Mouse (Mus musculus) splenic B cell, adult 2 months (primary cell): ENCODE data around the gene Opcml.

Source experiments
- DNase-seq: peaks from one replicate; pipeline ENCODE4 v3.0.0-alpha.2; 2011; ENCODE audit warnings: low read depth, low spot score
- H3K27me3 ChIP-seq: 2 replicates; pipeline ENCODE4 v1.6.1; 2012; ENCODE audit warnings: mild to moderate bottlenecking, low read length, moderate library complexity, mixed read lengths; ENCODE audit not compliant: control insufficient read depth, poor library complexity, insufficient read depth, severe bottlenecking
- H3K36me3 ChIP-seq: 2 replicates; pipeline ENCODE4 v1.6.1; 2012; ENCODE audit warnings: mild to moderate bottlenecking, low read length, moderate library complexity, mixed read lengths; ENCODE audit not compliant: control insufficient read depth, poor library complexity, insufficient read depth, severe bottlenecking

The Opcml gene

GRCm38 (mm10) chr9:28744771-28745170 is 954.2 kb downstream of the Opcml start:
- Histone ChIP-seq H3K27me3 (no peaks in the 10 kb centered on the region), H3K36me3 (no peaks in the 10 kb centered on the region)
- DNase-seq = no peak

GRCm38 (mm10) chr9:28748902-28749301 is 958.3 kb downstream of the Opcml start:
- no peaks in the 10 kb centered on the region for H3K36me3 ChIP-seq

GRCm38 (mm10) chr9:28752908-28753307 is 962.3 kb downstream of the Opcml start:
- DNase-seq = no peak
- no peaks in the 10 kb centered on the region; the same call in 1 of the 2 replicates for H3K27me3 ChIP-seq

More at GRCm38 (mm10) chr9:28748902-28749301, 958.3 kb downstream of the Opcml start:
- no peaks in the 10 kb centered on the region; the same call in 1 of the 2 replicates for H3K27me3 ChIP-seq
- no peak for DNase-seq

GRCm38 (mm10) chr9:28756841-28757451 is 966.4 kb downstream of the Opcml start:
- Histone ChIP-seq H3K27me3 (no peaks in the 10 kb centered on the region; the same call in 1 of the 2 replicates), H3K36me3 (no peaks in the 10 kb centered on the region)

More at GRCm38 (mm10) chr9:28752908-28753307, 962.3 kb downstream of the Opcml start:
- H3K36me3 ChIP-seq = no peaks in the 10 kb centered on the region

GRCm38 (mm10) chr9:28761460-28761859 is 970.9 kb downstream of the Opcml start:
- H3K36me3 ChIP-seq = no peaks in the 10 kb centered on the region
- DNase-seq = no peak
- no peaks in the 10 kb centered on the region for H3K27me3 ChIP-seq

More at GRCm38 (mm10) chr9:28756841-28757451, 966.4 kb downstream of the Opcml start:
- DNase-seq = no peak

- Histone ChIP-seq H3K36me3 (no peaks in the 10 kb centered on the region), H3K27me3 (no peaks in the 10 kb centered on the region)
- no peak for DNase-seq
These were observed 973.6 kb downstream of the Opcml start for GRCm38 (mm10) chr9:28764149-28764548.

GRCm38 (mm10) chr9:28776517-28777503 is 986.2 kb downstream of the Opcml start:
- no peaks in the 10 kb centered on the region; the same call in 1 of the 2 replicates for H3K36me3 ChIP-seq
- no peaks in the 10 kb centered on the region for H3K27me3 ChIP-seq
- DNase-seq = no peak

- Histone ChIP-seq H3K27me3 (no peaks in the 10 kb centered on the region), H3K36me3 (no peaks in the 10 kb centered on the region)
- DNase-seq = no peak
These were observed 993.3 kb downstream of the Opcml start for GRCm38 (mm10) chr9:28783834-28784233.

- H3K27me3 ChIP-seq = no peaks in the 10 kb centered on the region
- no peaks in the 10 kb centered on the region for H3K36me3 ChIP-seq
- DNase-seq = no peak
These were observed 998.9 kb downstream of the Opcml start for GRCm38 (mm10) chr9:28789439-28789838.

- Histone ChIP-seq H3K27me3 (no peaks in the 10 kb centered on the region), H3K36me3 (no peaks in the 10 kb centered on the region)
- DNase-seq = no peak
These were observed 1009.5 kb downstream of the Opcml start for GRCm38 (mm10) chr9:28800100-28800499.

GRCm38 (mm10) chr9:28806666-28807065 is 1016.1 kb downstream of the Opcml start:
- DNase-seq = no peak
- H3K36me3 ChIP-seq = no peaks in the 10 kb centered on the region

GRCm38 (mm10) chr9:28822060-28822459 is 1031.5 kb downstream of the Opcml start:
- H3K36me3 ChIP-seq = no peaks in the 10 kb centered on the region
- no peaks in the 10 kb centered on the region for H3K27me3 ChIP-seq
- no peak for DNase-seq

More at GRCm38 (mm10) chr9:28806666-28807065, 1016.1 kb downstream of the Opcml start:
- no peaks in the 10 kb centered on the region for H3K27me3 ChIP-seq

GRCm38 (mm10) chr9:28822466-28822865 is 1031.9 kb downstream of the Opcml start:
- Histone ChIP-seq H3K36me3 (no peaks in the 10 kb centered on the region), H3K27me3 (no peaks in the 10 kb centered on the region)
- DNase-seq = no peak

- H3K36me3 ChIP-seq = no peaks in the 10 kb centered on the region
- no peaks in the 10 kb centered on the region for H3K27me3 ChIP-seq
- DNase-seq = no peak
These were observed 1035.2 kb downstream of the Opcml start for GRCm38 (mm10) chr9:28825821-28826220.
